Mouse (Mus musculus): Measurements from ENCODE around the gene Bco2. TPM values are rescaled to one million over a fixed set of nuclear protein-coding genes. Genes with fewer than 3 reads are reported as not detected.

Bco2 gene
- polyA plus RNA-seq, 1 experiment, result 3.4 TPM

DNA sequence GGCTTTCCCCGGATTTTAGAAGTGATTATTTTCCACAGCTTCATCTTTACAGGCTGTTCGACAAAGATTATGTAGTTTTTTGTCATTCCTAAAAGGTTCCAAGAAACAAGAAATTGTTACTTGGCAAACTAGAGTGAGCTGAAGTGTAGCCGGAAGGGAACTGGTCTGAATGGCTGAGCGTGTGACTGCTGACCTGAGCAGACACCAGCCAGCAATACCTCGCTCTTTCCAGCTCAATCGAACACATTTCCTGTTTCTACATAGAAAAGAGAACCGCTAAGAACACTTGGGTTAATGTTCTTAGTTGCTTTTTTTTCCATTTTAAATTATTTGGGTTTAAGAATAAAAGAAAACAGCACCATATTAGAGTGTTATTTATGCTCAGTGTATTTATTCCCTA, 14.8 kb downstream of the Bco2 start:
- no peak for TF ChIP-seq CTCF (IDR thresholded peaks at IDR 0.05; ENCODE audit: low read depth, low read length)
- no peak for TF ChIP-seq POLR2A (IDR thresholded peaks at IDR 0.05; ENCODE audit: borderline replicate concordance, low read depth, low read length)
- Histone ChIP-seq H3K27ac (ENCODE audit: insufficient read depth, low read depth, low read length) (peak overlapping the region; percentile 91), H3K4me1 (ENCODE audit: control insufficient read depth, insufficient read depth, low read length) (peaks cover 21% of the 10 kb centered on the region), H3K4me3 (ENCODE audit: insufficient read depth, low read length) (peak overlapping the region; percentile 47)

GRCm38 (mm10) chr9:50537295-50537694, 17.7 kb downstream of the Bco2 start:
- no peak for TF ChIP-seq CTCF (IDR thresholded peaks at IDR 0.05; ENCODE audit: low read depth, low read length)
- no peak for TF ChIP-seq POLR2A (IDR thresholded peaks at IDR 0.05; ENCODE audit: borderline replicate concordance, low read depth, low read length)
- H3K4me3 ChIP-seq (ENCODE audit: insufficient read depth, low read length), result no peak overlapping the region
- no peak overlapping the region for H3K27ac ChIP-seq (ENCODE audit: insufficient read depth, low read depth, low read length)
- peaks cover 29% of the 10 kb centered on the region for H3K4me1 ChIP-seq (ENCODE audit: control insufficient read depth, insufficient read depth, low read length)

DNA sequence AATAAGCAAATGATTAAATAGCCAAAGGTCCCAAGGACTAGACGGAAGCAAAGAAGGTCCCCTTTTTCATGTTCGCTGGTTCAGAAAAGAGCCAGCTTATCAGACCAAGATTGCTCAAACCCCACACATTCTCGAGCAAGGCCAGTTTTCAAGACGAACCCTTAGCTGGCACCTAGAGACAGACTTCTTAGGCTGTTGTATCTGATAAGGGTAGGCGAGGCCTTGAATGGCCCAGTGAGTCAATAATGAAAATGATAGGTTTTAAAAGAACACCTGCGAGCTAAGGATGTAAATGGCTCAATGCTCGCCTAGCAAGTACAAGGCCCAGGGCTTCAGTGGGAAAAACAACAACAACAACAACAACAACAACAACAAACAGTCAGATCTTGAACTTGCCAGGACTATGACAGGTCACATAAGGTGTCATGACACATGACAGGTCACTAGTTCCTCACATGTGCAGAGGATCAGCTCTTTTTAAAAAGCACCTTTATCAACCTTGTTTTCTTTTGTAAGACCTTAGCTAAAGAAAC, 18.3 kb downstream of the Bco2 start:
- no peak overlapping the region for H3K4me3 ChIP-seq (ENCODE audit: insufficient read depth, low read length)
- peaks cover 32% of the 10 kb centered on the region for H3K4me1 ChIP-seq (ENCODE audit: control insufficient read depth, insufficient read depth, low read length)
- H3K27ac ChIP-seq (ENCODE audit: insufficient read depth, low read depth, low read length), result no peak overlapping the region
- TF ChIP-seq POLR2A (IDR thresholded peaks at IDR 0.05; ENCODE audit: borderline replicate concordance, low read depth, low read length) (no peak), CTCF (IDR thresholded peaks at IDR 0.05; ENCODE audit: low read depth, low read length) (no peak)

DNA sequence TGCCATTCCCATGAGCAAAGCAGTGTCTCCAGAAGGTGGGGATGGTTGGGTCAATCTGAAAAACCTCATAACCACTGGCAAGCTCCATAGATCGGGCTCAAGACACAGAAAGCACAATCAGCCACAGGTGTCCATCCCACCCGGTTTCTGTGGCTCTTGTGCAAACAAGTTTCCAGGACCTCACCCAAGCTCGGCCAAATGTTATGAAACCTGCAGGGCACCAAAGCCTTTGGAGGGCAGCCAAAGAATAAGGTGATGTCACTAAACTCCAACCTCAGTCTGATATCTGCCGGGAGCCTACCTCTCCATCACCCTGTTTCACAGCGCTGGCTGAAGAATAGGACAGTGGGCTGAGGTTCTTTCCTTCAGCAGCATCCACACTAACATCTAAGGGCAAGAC, 19.1 kb downstream of the Bco2 start:
- Histone ChIP-seq H3K27ac (ENCODE audit: insufficient read depth, low read depth, low read length) (no peak overlapping the region), H3K4me1 (ENCODE audit: control insufficient read depth, insufficient read depth, low read length) (peaks cover 32% of the 10 kb centered on the region), H3K4me3 (ENCODE audit: insufficient read depth, low read length) (no peak overlapping the region)
- TF ChIP-seq CTCF (IDR thresholded peaks at IDR 0.05; ENCODE audit: low read depth, low read length) (no peak), POLR2A (IDR thresholded peaks at IDR 0.05; ENCODE audit: borderline replicate concordance, low read depth, low read length) (no peak)

DNA sequence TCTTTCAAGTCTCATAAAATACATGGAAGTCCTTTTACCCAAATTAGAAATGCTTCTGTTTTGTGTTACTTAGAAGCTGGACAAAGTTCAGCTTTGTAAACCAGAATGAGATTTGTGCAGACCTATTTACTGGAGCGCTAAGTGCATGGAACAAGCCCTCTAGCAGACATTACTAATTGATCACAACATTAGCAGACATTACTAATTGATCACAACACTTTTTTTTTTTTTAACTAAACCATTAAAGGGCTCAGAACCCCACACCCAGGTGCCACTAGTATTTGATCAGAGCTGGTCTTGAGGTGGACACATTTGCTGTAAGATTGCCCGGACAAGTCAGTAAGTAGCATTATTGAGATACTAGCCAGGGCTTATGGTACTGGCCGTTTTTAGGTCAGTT, 21.2 kb downstream of the Bco2 start:
- TF ChIP-seq POLR2A (IDR thresholded peaks at IDR 0.05; ENCODE audit: borderline replicate concordance, low read depth, low read length) (no peak), CTCF (IDR thresholded peaks at IDR 0.05; ENCODE audit: low read depth, low read length) (no peak)
- Histone ChIP-seq H3K4me1 (ENCODE audit: control insufficient read depth, insufficient read depth, low read length) (peaks cover 29% of the 10 kb centered on the region), H3K4me3 (ENCODE audit: insufficient read depth, low read length) (no peak overlapping the region), H3K27ac (ENCODE audit: insufficient read depth, low read depth, low read length) (peak overlapping the region; percentile 89)

DNA sequence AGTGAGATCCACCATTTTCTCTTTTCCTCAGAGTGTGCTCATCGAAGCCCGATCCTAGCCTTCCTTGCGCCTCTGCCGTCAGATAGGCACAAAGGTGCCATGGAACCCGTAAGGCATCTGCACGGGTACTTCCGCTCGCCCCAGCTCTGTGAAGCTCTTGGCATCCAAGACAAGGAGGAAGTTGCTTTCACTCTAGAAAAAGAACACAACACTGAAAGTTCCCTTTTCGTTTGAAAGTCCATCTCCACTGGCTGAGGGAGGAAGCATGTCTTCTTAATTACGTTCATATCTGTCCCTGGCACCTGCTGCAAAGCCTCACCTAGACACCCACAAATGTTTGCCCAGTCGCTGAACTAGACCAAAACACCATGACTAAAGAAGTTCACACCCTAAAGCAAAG, 21.7 kb downstream of the Bco2 start:
- H3K4me1 ChIP-seq (ENCODE audit: control insufficient read depth, insufficient read depth, low read length), result peaks cover 26% of the 10 kb centered on the region
- H3K4me3 ChIP-seq (ENCODE audit: insufficient read depth, low read length), result peak overlapping the region; percentile 9
- TF ChIP-seq CTCF (IDR thresholded peaks at IDR 0.05; ENCODE audit: low read depth, low read length), result no peak
- no peak for TF ChIP-seq POLR2A (IDR thresholded peaks at IDR 0.05; ENCODE audit: borderline replicate concordance, low read depth, low read length)
- H3K27ac ChIP-seq (ENCODE audit: insufficient read depth, low read depth, low read length), result peak overlapping the region; percentile 89

GRCm38 (mm10) chr9:50530890-50531289, 24.1 kb downstream of the Bco2 start:
- TF ChIP-seq POLR2A (IDR thresholded peaks at IDR 0.05; ENCODE audit: borderline replicate concordance, low read depth, low read length), result no peak
- Histone ChIP-seq H3K27ac (ENCODE audit: insufficient read depth, low read depth, low read length) (no peak overlapping the region), H3K4me1 (ENCODE audit: control insufficient read depth, insufficient read depth, low read length) (peaks cover 32% of the 10 kb centered on the region), H3K4me3 (ENCODE audit: insufficient read depth, low read length) (no peak overlapping the region)

DNA sequence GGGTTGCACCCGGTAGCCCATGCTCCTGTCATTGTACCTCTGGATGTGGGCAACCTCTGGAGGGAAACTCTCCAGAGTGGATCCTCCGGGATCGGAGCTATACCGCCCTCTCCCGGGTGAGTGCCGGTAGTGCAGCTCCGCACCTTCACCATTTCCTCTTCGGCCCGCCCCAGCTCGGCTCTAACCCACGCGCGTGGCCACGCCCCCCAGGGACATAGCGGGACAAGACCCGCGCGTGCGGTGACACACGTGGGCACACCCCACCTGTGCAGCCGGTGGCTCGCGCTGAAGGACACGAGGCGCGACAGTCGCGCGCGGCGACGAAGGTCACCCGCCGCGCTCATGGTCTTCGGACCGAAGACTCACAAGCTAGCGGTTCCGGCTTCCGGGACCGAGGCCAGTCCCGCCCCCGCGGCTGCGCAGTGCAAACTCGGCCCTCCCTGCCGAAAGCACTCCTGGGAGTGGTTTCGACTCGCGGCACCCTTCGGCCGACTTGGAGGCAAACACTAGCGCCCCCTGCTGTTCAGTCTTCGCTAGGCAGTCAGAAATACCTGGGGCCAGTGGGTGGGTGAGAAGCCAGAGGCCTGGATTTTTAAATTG, 26.6 kb downstream of the Bco2 start, which contains the start of gene Pts:
Gene Pts, minus strand, starts transcription at position 432 of the 600 bp plus-strand sequence.
- TF ChIP-seq CTCF (IDR thresholded peaks at IDR 0.05; ENCODE audit: low read depth, low read length) (peak; percentile 88), POLR2A (IDR thresholded peaks at IDR 0.05; ENCODE audit: borderline replicate concordance, low read depth, low read length) (no peak)
- peak within 1 kb of the TSS; percentile 83 for H3K27ac ChIP-seq (ENCODE audit: insufficient read depth, low read depth, low read length)

DNA sequence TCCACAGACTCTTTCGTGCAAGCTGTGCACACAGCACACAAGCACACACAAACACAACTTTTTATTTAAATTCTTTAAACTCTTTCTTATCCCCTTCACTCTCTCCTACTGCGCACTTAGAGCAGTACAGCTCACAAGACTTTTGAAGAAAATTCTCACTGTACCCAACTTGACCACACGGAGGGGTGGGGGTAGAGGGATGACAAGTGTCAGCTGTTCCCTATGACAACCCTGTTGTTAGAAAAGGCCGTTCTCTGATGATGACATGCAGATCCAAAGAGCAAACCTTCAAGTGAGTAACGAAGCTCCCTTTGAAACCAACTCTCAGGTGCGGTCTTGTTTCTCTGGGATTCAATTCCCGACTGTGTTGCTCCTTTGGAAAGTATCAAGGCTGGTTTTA, 27.1 kb downstream of the Bco2 start:
- TF ChIP-seq CTCF (IDR thresholded peaks at IDR 0.05; ENCODE audit: low read depth, low read length) (no peak), POLR2A (IDR thresholded peaks at IDR 0.05; ENCODE audit: borderline replicate concordance, low read depth, low read length) (no peak)
- Histone ChIP-seq H3K27ac (ENCODE audit: insufficient read depth, low read depth, low read length) (no peak overlapping the region), H3K4me3 (ENCODE audit: insufficient read depth, low read length) (peak overlapping the region; percentile 95), H3K4me1 (ENCODE audit: control insufficient read depth, insufficient read depth, low read length) (peaks cover 32% of the 10 kb centered on the region)

More for the DNA sequence above, 26.6 kb downstream of the Bco2 start, which contains the start of gene Pts:
- peaks cover 35% of the 10 kb centered on the region for H3K4me1 ChIP-seq (ENCODE audit: control insufficient read depth, insufficient read depth, low read length)
- peak within 1 kb of the TSS; percentile 95 for H3K4me3 ChIP-seq (ENCODE audit: insufficient read depth, low read length)

GRCm38 (mm10) chr9:50525585-50525984, 29.4 kb downstream of the Bco2 start:
- no peak overlapping the region for H3K27ac ChIP-seq (ENCODE audit: insufficient read depth, low read depth, low read length)

More at GRCm38 (mm10) chr9:50525585-50525984, 29.4 kb downstream of the Bco2 start:
- peaks cover 29% of the 10 kb centered on the region for H3K4me1 ChIP-seq (ENCODE audit: control insufficient read depth, insufficient read depth, low read length)
- TF ChIP-seq CTCF (IDR thresholded peaks at IDR 0.05; ENCODE audit: low read depth, low read length), result no peak
- no peak for TF ChIP-seq POLR2A (IDR thresholded peaks at IDR 0.05; ENCODE audit: borderline replicate concordance, low read depth, low read length)
- no peak overlapping the region for H3K4me3 ChIP-seq (ENCODE audit: insufficient read depth, low read length)
